Mouse (Mus musculus) MEL (cell line): ENCODE results near the gene Magohb. TPM values are rescaled to one million over a fixed set of nuclear protein-coding genes. Genes with fewer than 3 reads are reported as not detected.

Experiments
- DNase-seq: peaks from one replicate; pipeline ENCODE4 v3.0.0; 2011; ENCODE audit warnings: low read depth, low spot score
- H3K27ac ChIP-seq: 2 replicates; pipeline ENCODE4 v1.5.1; 2012; ENCODE audit warnings: low read depth, mild to moderate bottlenecking, control low read depth, low read length, moderate library complexity; ENCODE audit not compliant: control insufficient read depth
- H3K27me3 ChIP-seq, 2 experiments: fragments of 150-350 bp in 1 of 2; sonication (generic) in 1 of 2; 2 replicates each; pipeline ENCODE4 v1.6.1; 2012; ENCODE audit warnings: low read length in 2 of 2, mild to moderate bottlenecking in 2 of 2, improper control_type of control experiment in 1 of 2, moderate library complexity in 1 of 2; ENCODE audit not compliant: insufficient read depth in 2 of 2, control insufficient read depth in 1 of 2
- H3K36me3 ChIP-seq, 2 experiments: 2 replicates each; pipeline ENCODE4 v1.6.1; 2012 to 2014; ENCODE audit warnings: low read length in 2 of 2, improper control_type of control experiment in 1 of 2, inconsistent platforms in 1 of 2, mild to moderate bottlenecking in 1 of 2; ENCODE audit not compliant: insufficient read depth in 2 of 2, control insufficient read depth in 1 of 2
- H3K4me1 ChIP-seq, 2 experiments: fragments of 150-350 bp in 1 of 2; sonication (generic) in 1 of 2; 2 replicates each; pipeline ENCODE4 v1.6.1; 2012; ENCODE audit warnings: low read length in 2 of 2, improper control_type of control experiment in 1 of 2, mild to moderate bottlenecking in 1 of 2; ENCODE audit not compliant: insufficient read depth in 2 of 2, control insufficient read depth in 1 of 2
- H3K4me3 ChIP-seq, 2 experiments: fragments of 150-350 bp in 1 of 2; sonication (generic) in 1 of 2; 2 replicates each; pipeline ENCODE4 v1.5.1; 2012; ENCODE audit warnings: low read depth in 2 of 2, low read length in 2 of 2, mild to moderate bottlenecking in 2 of 2, moderate library complexity in 2 of 2, control low read depth in 1 of 2, improper control_type of control experiment in 1 of 2; ENCODE audit not compliant: control insufficient read depth in 1 of 2, insufficient read depth in 1 of 2
- H3K79me2 ChIP-seq: 2 replicates; pipeline ENCODE4 v1.6.1; 2012; ENCODE audit warnings: mild to moderate bottlenecking, low read length, moderate library complexity; ENCODE audit not compliant: control insufficient read depth, poor library complexity, insufficient read depth
- H3K9ac ChIP-seq: 2 replicates; pipeline ENCODE4 v1.6.1; 2012; ENCODE audit warnings: low read depth, mild to moderate bottlenecking, control low read depth, low read length, moderate library complexity; ENCODE audit not compliant: control insufficient read depth, poor library complexity, severe bottlenecking
- H3K9me3 ChIP-seq: fragments of 150-350 bp; sonication (generic); replicated peaks from 2 replicates; pipeline ENCODE4 v1.6.1; 2012; ENCODE audit warnings: mild to moderate bottlenecking, low read length, improper control_type of control experiment, moderate library complexity; ENCODE audit not compliant: insufficient read depth
- BHLHE40 ChIP-seq: IDR thresholded peaks from 2 replicates; pipeline ENCODE4 v1.6.1; 2012; ENCODE audit warnings: low read depth, mild to moderate bottlenecking, inconsistent platforms, low read length, improper control_type of control experiment, borderline replicate concordance
- CHD1 ChIP-seq: IDR thresholded peaks from 2 replicates; pipeline ENCODE4 v1.6.1; 2012; ENCODE audit warnings: low read depth, mild to moderate bottlenecking, inconsistent platforms, low read length, improper control_type of control experiment
- CHD2 ChIP-seq: IDR thresholded peaks from 2 replicates; pipeline ENCODE4 v1.6.1; 2011; ENCODE audit warnings: low read length, improper control_type of control experiment
- CTCF ChIP-seq, 3 experiments: IDR thresholded peaks in 2 of 3; conservative IDR thresholded peaks in 1 of 3; 2 replicates each; pipeline ENCODE4 v1.5.1; 2011 to 2012; ENCODE audit warnings: low read length in 3 of 3, low read depth in 2 of 3, mild to moderate bottlenecking in 2 of 3, improper control_type of control experiment in 1 of 3, inconsistent platforms in 1 of 3, mixed read lengths in 1 of 3, moderate library complexity in 1 of 3; ENCODE audit not compliant: control insufficient read depth in 1 of 3, insufficient read depth in 1 of 3, poor library complexity in 1 of 3, severe bottlenecking in 1 of 3
- E2F4 ChIP-seq: IDR thresholded peaks from 2 replicates; pipeline ENCODE4 v1.6.1; 2011; ENCODE audit warnings: low read depth, low read length, improper control_type of control experiment, borderline replicate concordance
- ELF1 ChIP-seq: IDR thresholded peaks from 2 replicates; pipeline ENCODE4 v1.6.1; 2014; ENCODE audit warnings: low read depth, mild to moderate bottlenecking, inconsistent platforms, low read length, improper control_type of control experiment, moderate library complexity
- EP300 ChIP-seq, 2 experiments: IDR thresholded peaks; 2 replicates each; pipeline ENCODE4 v1.6.1; 2011; ENCODE audit warnings: improper control_type of control experiment in 2 of 2, low read length in 2 of 2, low read depth in 1 of 2, mild to moderate bottlenecking in 1 of 2
- GABPA ChIP-seq: IDR thresholded peaks from 2 replicates; pipeline ENCODE4 v1.6.1; 2012; ENCODE audit warnings: low read depth, mild to moderate bottlenecking, inconsistent platforms, low read length, improper control_type of control experiment, moderate library complexity
- HCFC1 ChIP-seq: IDR thresholded peaks from 2 replicates; pipeline ENCODE4 v1.6.1; 2012; ENCODE audit warnings: low read depth, mild to moderate bottlenecking, inconsistent platforms, low read length, improper control_type of control experiment, moderate library complexity
- JUND ChIP-seq: IDR thresholded peaks from 2 replicates; pipeline ENCODE4 v1.6.1; 2011; ENCODE audit warnings: low read depth, mild to moderate bottlenecking, improper control_type of control experiment, low read length
- KAT2A ChIP-seq: conservative IDR thresholded peaks from 2 replicates; pipeline ENCODE4 v1.6.1; 2012; ENCODE audit warnings: low read depth, low read length, improper control_type of control experiment, inconsistent platforms
- MAFK ChIP-seq: IDR thresholded peaks from 2 replicates; pipeline ENCODE4 v1.6.1; 2011; ENCODE audit warnings: low read depth, mild to moderate bottlenecking, low read length, improper control_type of control experiment, borderline replicate concordance
- MAX ChIP-seq: IDR thresholded peaks from 2 replicates; pipeline ENCODE4 v1.6.1; 2011; ENCODE audit warnings: low read length, improper control_type of control experiment
- MAZ ChIP-seq: IDR thresholded peaks from 2 replicates; pipeline ENCODE4 v1.6.1; 2012; ENCODE audit warnings: low read depth, mild to moderate bottlenecking, inconsistent platforms, low read length, improper control_type of control experiment
- MEF2A ChIP-seq: IDR thresholded peaks from 2 replicates; pipeline ENCODE4 v1.6.1; 2014; ENCODE audit warnings: low read depth, mild to moderate bottlenecking, inconsistent platforms, low read length, improper control_type of control experiment; ENCODE audit not compliant: poor library complexity, insufficient replicate concordance, severe bottlenecking; ENCODE audit errors: extremely low read depth
- MXI1 ChIP-seq: IDR thresholded peaks from 2 replicates; pipeline ENCODE4 v1.6.1; 2011; ENCODE audit warnings: mild to moderate bottlenecking, low read depth, low read length, improper control_type of control experiment
- MYB ChIP-seq: IDR thresholded peaks from 2 replicates; pipeline ENCODE4 v1.6.1; 2011; ENCODE audit warnings: mild to moderate bottlenecking, low read depth, low read length, improper control_type of control experiment
- MYC ChIP-seq: IDR thresholded peaks from 2 replicates; pipeline ENCODE4 v1.6.1; 2011; ENCODE audit warnings: low read depth, mild to moderate bottlenecking, low read length, improper control_type of control experiment, moderate library complexity
- NRF1 ChIP-seq: IDR thresholded peaks from 2 replicates; pipeline ENCODE4 v1.6.1; 2014; ENCODE audit warnings: low read depth, mild to moderate bottlenecking, inconsistent platforms, low read length, improper control_type of control experiment, moderate library complexity; ENCODE audit not compliant: poor library complexity, insufficient read depth, severe bottlenecking
- POLR2A ChIP-seq, 2 experiments: IDR thresholded peaks; 2 replicates each; pipeline ENCODE4 v1.6.1; 2011 to 2012; ENCODE audit warnings: low read length in 2 of 2, mild to moderate bottlenecking in 2 of 2, control low read depth in 1 of 2, improper control_type of control experiment in 1 of 2, low read depth in 1 of 2, moderate library complexity in 1 of 2; ENCODE audit not compliant: control insufficient read depth in 1 of 2, insufficient read depth in 1 of 2, poor library complexity in 1 of 2
- POLR2AphosphoS2 ChIP-seq: IDR thresholded peaks from 2 replicates; pipeline ENCODE4 v1.6.1; 2011; ENCODE audit warnings: low read length, improper control_type of control experiment
- RAD21 ChIP-seq: IDR thresholded peaks from 2 replicates; pipeline ENCODE4 v1.6.1; 2011; ENCODE audit warnings: mild to moderate bottlenecking, low read depth, low read length, improper control_type of control experiment
- RCOR1 ChIP-seq: IDR thresholded peaks from 2 replicates; pipeline ENCODE4 v1.6.1; 2012; ENCODE audit warnings: low read depth, mild to moderate bottlenecking, inconsistent platforms, low read length, improper control_type of control experiment
- SIN3A ChIP-seq: IDR thresholded peaks from 2 replicates; pipeline ENCODE4 v1.6.1; 2012; ENCODE audit warnings: low read length, improper control_type of control experiment, inconsistent platforms
- SMC3 ChIP-seq: IDR thresholded peaks from 2 replicates; pipeline ENCODE4 v1.6.1; 2011; ENCODE audit warnings: low read depth, low read length, improper control_type of control experiment
- TAL1 ChIP-seq: IDR thresholded peaks from 2 replicates; pipeline ENCODE4 v1.6.1; 2012; ENCODE audit warnings: mild to moderate bottlenecking, inconsistent platforms, low read length, moderate library complexity, mixed read lengths
- TBP ChIP-seq: IDR thresholded peaks from 2 replicates; pipeline ENCODE4 v1.8.0; 2011; ENCODE audit warnings: low read depth, low read length, improper control_type of control experiment
- TCF12 ChIP-seq: IDR thresholded peaks from 2 replicates; pipeline ENCODE4 v1.6.1; 2014; ENCODE audit warnings: low read depth, mild to moderate bottlenecking, inconsistent platforms, low read length, improper control_type of control experiment, moderate library complexity
- UBTF ChIP-seq: IDR thresholded peaks from 2 replicates; pipeline ENCODE4 v1.6.1; 2012; ENCODE audit warnings: low read depth, mild to moderate bottlenecking, inconsistent platforms, low read length, improper control_type of control experiment, moderate library complexity, borderline replicate concordance; ENCODE audit not compliant: insufficient read depth
- USF1 ChIP-seq: IDR thresholded peaks from 2 replicates; pipeline ENCODE4 v1.6.1; 2014; ENCODE audit warnings: low read depth, mild to moderate bottlenecking, inconsistent platforms, low read length, improper control_type of control experiment, moderate library complexity
- USF2 ChIP-seq, 2 experiments: IDR thresholded peaks; 2 replicates each; pipeline ENCODE4 v1.6.1; 2011 to 2012; ENCODE audit warnings: improper control_type of control experiment in 2 of 2, low read length in 2 of 2, borderline replicate concordance in 1 of 2, inconsistent platforms in 1 of 2, low read depth in 1 of 2, mild to moderate bottlenecking in 1 of 2; ENCODE audit not compliant: insufficient read depth in 1 of 2
- ZC3H11A ChIP-seq: IDR thresholded peaks from 2 replicates; pipeline ENCODE4 v1.6.1; 2012; ENCODE audit warnings: low read depth, mild to moderate bottlenecking, inconsistent platforms, low read length, improper control_type of control experiment
- ZKSCAN1 ChIP-seq: IDR thresholded peaks from 2 replicates; pipeline ENCODE4 v1.6.1; 2012; ENCODE audit warnings: low read depth, mild to moderate bottlenecking, inconsistent platforms, low read length, improper control_type of control experiment, moderate library complexity
- ZMIZ1 ChIP-seq: IDR thresholded peaks from 2 replicates; pipeline ENCODE4 v1.6.1; 2012; ENCODE audit warnings: low read depth, mild to moderate bottlenecking, inconsistent platforms, low read length, improper control_type of control experiment, moderate library complexity
- ZNF384 ChIP-seq: IDR thresholded peaks from 2 replicates; pipeline ENCODE4 v1.6.1; 2012; ENCODE audit warnings: low read depth, mild to moderate bottlenecking, inconsistent platforms, low read length, improper control_type of control experiment
- polyA plus RNA-seq, 2 experiments: library from polyadenylated mRNA; stranded (reverse) in 1 of 2; unstranded in 1 of 2; fragments of >175 nt in 1 of 2; fragments of >200 nt in 1 of 2; gene quantifications; 2 replicates each; pipeline versions ENCODE4 v1.2.1 to v1.2.4; 2012; ENCODE audit warnings: low replicate concordance in 2 of 2, low read depth in 1 of 2; ENCODE audit not compliant: insufficient read length in 2 of 2, insufficient read depth in 1 of 2, missing spikeins in 1 of 2
- total RNA-seq: library from RNA; depleted of rRNA; stranded (reverse); fragments of 300-350 nt; gene quantifications from 2 replicates; pipeline ENCODE4 v1.2.3, GENCODE M21; 2012; rRNA removed

Magohb gene
- total RNA-seq (34.4 and 38.2 TPM in 2 replicates), polyA plus RNA-seq (10 to 100 TPM in 1 of 2 experiments, not detected in 1; 31.4 TPM)

DNA sequence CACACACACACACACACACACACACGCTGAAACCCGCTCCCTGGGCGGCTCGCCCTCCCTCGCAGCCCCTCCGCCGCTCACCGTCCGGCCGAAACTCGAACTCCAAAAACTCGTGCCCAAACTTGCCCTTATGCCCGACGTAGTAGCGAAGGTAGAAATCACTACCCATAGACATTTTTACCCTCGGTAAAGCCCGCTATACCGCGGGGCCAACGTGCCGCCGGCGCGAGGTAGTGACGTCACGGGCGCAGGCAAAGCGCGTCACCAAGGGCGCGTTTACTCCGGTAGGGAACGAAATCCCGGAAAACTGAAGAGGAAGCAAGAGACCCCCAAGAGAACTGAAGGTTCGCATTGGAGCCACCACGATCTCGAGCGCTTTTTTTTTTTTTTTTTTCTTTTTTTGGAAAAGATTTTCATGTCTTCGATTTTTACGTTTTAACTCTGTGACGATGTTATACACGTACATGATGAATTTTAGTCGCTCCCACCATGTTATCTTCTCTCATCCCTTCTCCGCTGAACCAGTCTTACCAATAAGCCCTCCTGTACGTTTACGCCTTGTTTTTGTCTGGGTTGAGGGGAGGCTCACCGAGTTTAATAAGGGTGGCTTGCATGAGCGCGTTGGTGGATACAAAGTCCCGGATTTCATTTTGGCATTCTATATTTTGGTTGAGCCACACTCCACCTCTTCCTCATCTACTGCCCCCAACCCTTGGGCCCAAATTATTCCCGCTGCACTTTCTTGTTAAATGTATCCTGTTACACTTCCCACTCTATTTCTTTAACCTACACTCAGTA lies at the start of gene Magohb:
Magohb (minus strand) TSS at position 254 of the 798 bp plus-strand sequence.
- peak; percentile 88 for DNase-seq
- Histone ChIP-seq H3K27ac (peak within 1 kb of the TSS; percentile 44), H3K9ac (peak within 1 kb of the TSS; percentile 82), H3K27me3 (no peaks in the 10 kb centered on the region), H3K36me3 (peaks cover 0 to 22% of the 10 kb centered on the region in 2 experiments; a peak in 3 of 4 replicates), H3K4me3 (peak within 1 kb of the TSS; percentile 73 to 93), H3K4me1 (peaks cover 0 to 2% of the 10 kb centered on the region in 2 experiments; a peak in 3 of 4 replicates), H3K79me2 (peaks cover 14% of the 10 kb centered on the region), H3K9me3 (no peaks in the 10 kb centered on the region)
- TF ChIP-seq MAX = peak; percentile 59
- no peak; the same call in 1 of the 2 replicates for TF ChIP-seq KAT2A
- no peak for TF ChIP-seq POLR2AphosphoS2
- TF ChIP-seq RCOR1 = no peak
- no peak for TF ChIP-seq EP300 (IDR thresholded peaks at IDR 0.05; ENCODE audit: low read depth in 1 of 2, low read length in 2 of 2)
- TF ChIP-seq GABPA = peak; percentile 43; the same call in 1 of the 2 replicates
- TF ChIP-seq JUND = no peak
- no peak for TF ChIP-seq ZKSCAN1
- TF ChIP-seq MYB = no peak
- TF ChIP-seq POLR2A (IDR thresholded peaks at IDR 0.05; ENCODE audit: control insufficient read depth in 1 of 2, insufficient read depth in 1 of 2, low read depth in 1 of 2, low read length in 2 of 2, poor library complexity in 1 of 2) = peak; percentile 24 to 67; a peak in 2 of 4 replicates
- TF ChIP-seq BHLHE40 = no peak
- no peak for TF ChIP-seq MAFK
- TF ChIP-seq ZMIZ1 = 0 out of 2 replicates have a peak, but pooled peaks have one; percentile 44
- no peak for TF ChIP-seq CHD1
- peak; percentile 96 for TF ChIP-seq MXI1
- no peak for TF ChIP-seq USF2 (IDR thresholded peaks at IDR 0.05; ENCODE audit: borderline replicate concordance in 1 of 2, insufficient read depth in 1 of 2, low read depth in 1 of 2, low read length in 2 of 2)
- TF ChIP-seq TBP = peak; percentile 78
- no peak for TF ChIP-seq MYC
- TF ChIP-seq RAD21 = no peak
- TF ChIP-seq NRF1 = no peak
- no peak for TF ChIP-seq CHD2
- no peak for TF ChIP-seq TAL1
- peak; percentile 79; the same call in 1 of the 2 replicates for TF ChIP-seq E2F4
- 0 out of 2 replicates have a peak, but pooled peaks have one; percentile 20 for TF ChIP-seq TCF12
- TF ChIP-seq MAZ = no peak
- TF ChIP-seq MEF2A = no peak
- TF ChIP-seq USF1 = no peak
- TF ChIP-seq CTCF (IDR thresholded peaks at IDR 0.05 in 2 of 3, conservative IDR thresholded peaks at IDR 0.05 in 1 of 3; ENCODE audit: control insufficient read depth in 1 of 3, insufficient read depth in 1 of 3, low read depth in 2 of 3, low read length in 3 of 3, poor library complexity in 1 of 3, severe bottlenecking in 1 of 3) = no peak
- TF ChIP-seq SIN3A = peak; percentile 95
- TF ChIP-seq SMC3 = no peak
- TF ChIP-seq ELF1 = peak; percentile 94
- peak; percentile 47; the same call in 1 of the 2 replicates for TF ChIP-seq ZNF384
- peak; percentile 92 for TF ChIP-seq HCFC1
- TF ChIP-seq ZC3H11A = no peak
- no peak for TF ChIP-seq UBTF
